Mouse (Mus musculus): ENCODE results near the gene Cnp. TPM values are rescaled to one million over a fixed set of nuclear protein-coding genes. Genes with fewer than 3 reads are reported as not detected.
A peak's percentile ranks its signal among the peaks of the same experiment; 100 is the strongest.

Gene Cnp
- polyA plus RNA-seq, 1 experiment from 2014 or later = 31.4 TPM

DNA sequence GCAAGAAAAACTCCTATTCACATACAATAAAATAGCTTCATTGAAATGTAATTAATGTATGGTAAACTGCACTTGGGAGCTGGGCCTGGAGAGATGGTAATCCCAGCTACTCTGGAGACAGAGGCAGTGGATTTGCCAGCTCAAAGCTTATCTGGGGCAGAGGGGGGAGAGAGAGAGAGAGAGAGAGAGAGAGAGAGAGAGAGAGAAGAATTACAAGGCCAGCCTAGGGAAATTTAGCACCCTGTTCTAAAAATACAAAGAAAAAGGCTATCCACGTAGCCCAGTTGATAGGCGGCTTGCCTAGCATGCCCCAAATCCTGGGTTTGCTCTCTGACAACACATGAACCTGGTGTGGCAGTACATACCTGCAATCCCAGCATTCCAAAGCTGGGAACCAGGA is 33.1 kb upstream of the Cnp start:
- ATAC-seq = no peak
- H3K4me1 ChIP-seq (ENCODE audit: insufficient read depth, low read depth, low read length) = peaks cover 5% of the 10 kb centered on the region
- no peak overlapping the region for H3K4me3 ChIP-seq (ENCODE audit: low read depth, low read length)
- no peaks in the 10 kb centered on the region for H3K27me3 ChIP-seq (replicated peaks; ENCODE audit: insufficient read depth, low read length)
- no peak overlapping the region for H3K27ac ChIP-seq (ENCODE audit: low read length)
- no peak overlapping the region for H3K9ac ChIP-seq (replicated peaks; ENCODE audit: low read depth)
- TF ChIP-seq EP300 (IDR thresholded peaks at IDR 0.05) (no peak), CTCF (IDR thresholded peaks at IDR 0.05) (no peak)
- no peaks in the 10 kb centered on the region for H3K9me3 ChIP-seq (ENCODE audit: low read length)
- H3K36me3 ChIP-seq (ENCODE audit: insufficient read depth, low read length) = no peaks in the 10 kb centered on the region
- no peak overlapping the region for H3K4me2 ChIP-seq (replicated peaks; ENCODE audit: low read depth, low read length)
- 87% methylated on average over 2 of the region's 2 CpGs for WGBS
- no peak for DNase-seq (ENCODE audit: low spot score)

DNA sequence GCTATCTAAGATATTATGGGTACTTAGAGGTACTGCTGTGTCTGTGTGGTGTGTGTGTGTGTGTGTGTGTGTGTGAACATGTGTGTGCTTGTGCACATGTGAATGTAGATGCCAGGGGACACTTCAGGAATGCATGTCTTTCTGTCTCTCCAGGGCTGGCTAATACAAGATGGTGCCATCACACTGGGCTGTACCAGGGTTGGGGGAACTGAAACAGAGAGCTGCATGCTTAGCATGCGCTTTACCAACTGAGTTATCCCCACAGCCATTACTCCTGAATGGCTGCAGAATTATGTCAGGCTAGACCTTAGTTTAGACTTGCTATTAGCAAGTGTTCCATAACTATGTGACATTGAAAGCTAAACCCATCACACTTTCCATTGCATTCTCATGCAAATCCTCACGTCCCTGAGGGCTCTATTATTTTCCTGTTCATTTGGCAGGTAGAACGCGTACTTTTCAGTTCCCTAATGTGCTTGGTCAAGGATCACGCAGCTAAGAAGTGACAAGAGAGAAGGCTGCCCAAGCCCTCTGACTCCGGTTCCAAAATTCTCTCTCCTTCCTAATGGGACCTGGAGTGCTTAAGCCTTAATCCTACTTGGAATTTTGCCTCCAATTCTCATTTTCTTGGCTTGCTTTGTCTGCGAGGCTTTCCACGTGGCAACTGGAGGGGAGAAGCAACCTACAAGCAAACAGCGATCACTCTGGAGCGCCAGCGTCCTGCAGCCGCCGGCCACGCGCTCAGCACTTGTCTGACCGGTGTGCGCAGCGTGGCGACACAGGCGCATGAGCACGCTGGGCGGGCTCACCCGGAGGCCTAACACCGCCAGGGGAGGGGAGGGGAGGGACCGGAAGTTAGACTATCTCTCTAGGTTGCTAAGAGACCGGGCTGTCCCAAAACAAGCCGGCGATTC is 29.6 kb upstream of the Cnp start, which contains the start of gene Ttc25:
TSS of gene Ttc25 (plus strand) at position 776 of the 914 bp plus-strand sequence.
- WGBS = 6% methylated on average over 28 of the region's 28 CpGs
- Histone ChIP-seq H3K9ac (replicated peaks; ENCODE audit: low read depth) (no peak within 1 kb of the TSS), H3K9me3 (ENCODE audit: low read length) (no peaks in the 10 kb centered on the region), H3K4me3 (ENCODE audit: low read depth, low read length) (peak within 1 kb of the TSS; percentile 39), H3K27ac (ENCODE audit: low read length) (peak within 1 kb of the TSS; percentile 62; the same call in 1 of the 2 replicates), H3K4me2 (replicated peaks; ENCODE audit: low read depth, low read length) (peak within 1 kb of the TSS; percentile 61), H3K4me1 (ENCODE audit: insufficient read depth, low read depth, low read length) (peaks cover 5% of the 10 kb centered on the region), H3K36me3 (ENCODE audit: insufficient read depth, low read length) (no peaks in the 10 kb centered on the region), H3K27me3 (replicated peaks; ENCODE audit: insufficient read depth, low read length) (no peaks in the 10 kb centered on the region)
- ATAC-seq (peak; percentile 100), DNase-seq (ENCODE audit: low spot score) (peak; percentile 98)
- no peak for TF ChIP-seq EP300 (IDR thresholded peaks at IDR 0.05)
- TF ChIP-seq CTCF (IDR thresholded peaks at IDR 0.05) = peak; percentile 50

GRCm38 (mm10) chr11:100545746-100546085 is 29.0 kb upstream of the Cnp start:
- peak overlapping the region; percentile 62; the same call in 1 of the 2 replicates for H3K27ac ChIP-seq (ENCODE audit: low read length)
- 27% methylated on average over 7 of the region's 7 CpGs for WGBS
- ATAC-seq = no peak; the same call in 1 of the 2 replicates

DNA sequence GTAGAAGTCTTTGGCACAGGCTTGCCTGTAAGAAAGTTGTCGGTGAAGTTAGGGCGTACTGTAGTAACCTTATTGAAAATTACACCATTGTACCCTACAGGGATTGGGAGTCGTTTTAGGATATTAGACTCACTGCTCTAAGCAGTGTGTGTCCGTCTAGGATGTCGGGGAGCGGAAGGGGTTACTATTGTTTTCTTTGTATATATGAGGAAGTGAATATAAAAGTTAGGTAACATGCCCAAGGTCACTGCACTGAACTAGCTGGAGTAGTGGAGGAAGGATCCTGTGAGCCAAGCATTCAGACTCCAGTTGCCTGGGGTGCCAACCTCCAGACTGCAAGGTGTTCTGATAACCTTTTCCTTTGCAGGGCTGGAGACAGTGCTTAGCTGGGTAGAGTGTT is 27.7 kb upstream of the Cnp start:
- Histone ChIP-seq H3K4me2 (replicated peaks; ENCODE audit: low read depth, low read length) (no peak overlapping the region), H3K4me3 (ENCODE audit: low read depth, low read length) (no peak overlapping the region), H3K9me3 (ENCODE audit: low read length) (no peaks in the 10 kb centered on the region), H3K4me1 (ENCODE audit: insufficient read depth, low read depth, low read length) (peaks cover 5% of the 10 kb centered on the region), H3K27ac (ENCODE audit: low read length) (no peak overlapping the region), H3K27me3 (replicated peaks; ENCODE audit: insufficient read depth, low read length) (no peaks in the 10 kb centered on the region), H3K36me3 (ENCODE audit: insufficient read depth, low read length) (no peaks in the 10 kb centered on the region), H3K9ac (replicated peaks; ENCODE audit: low read depth) (no peak overlapping the region)
- TF ChIP-seq EP300 (IDR thresholded peaks at IDR 0.05) (no peak), CTCF (IDR thresholded peaks at IDR 0.05) (no peak)
- DNase-seq (ENCODE audit: low spot score) (peak; percentile 33), ATAC-seq (no peak)
- WGBS = 56% methylated on average over 6 of the region's 6 CpGs

More at GRCm38 (mm10) chr11:100545746-100546085, 29.0 kb upstream of the Cnp start:
- Histone ChIP-seq H3K9ac (replicated peaks; ENCODE audit: low read depth) (no peak overlapping the region), H3K4me1 (ENCODE audit: insufficient read depth, low read depth, low read length) (peaks cover 5% of the 10 kb centered on the region), H3K36me3 (ENCODE audit: insufficient read depth, low read length) (no peaks in the 10 kb centered on the region), H3K9me3 (ENCODE audit: low read length) (no peaks in the 10 kb centered on the region), H3K4me3 (ENCODE audit: low read depth, low read length) (peak overlapping the region; percentile 39), H3K4me2 (replicated peaks; ENCODE audit: low read depth, low read length) (peak overlapping the region; percentile 61), H3K27me3 (replicated peaks; ENCODE audit: insufficient read depth, low read length) (no peaks in the 10 kb centered on the region)
- TF ChIP-seq EP300 (IDR thresholded peaks at IDR 0.05) (no peak), CTCF (IDR thresholded peaks at IDR 0.05) (no peak)
- no peak for DNase-seq (ENCODE audit: low spot score)

- Histone ChIP-seq H3K4me1 (ENCODE audit: insufficient read depth, low read depth, low read length) (peaks cover 5% of the 10 kb centered on the region), H3K9me3 (ENCODE audit: low read length) (no peaks in the 10 kb centered on the region), H3K36me3 (ENCODE audit: insufficient read depth, low read length) (no peaks in the 10 kb centered on the region), H3K9ac (replicated peaks; ENCODE audit: low read depth) (no peak overlapping the region), H3K4me2 (replicated peaks; ENCODE audit: low read depth, low read length) (no peak overlapping the region), H3K27ac (ENCODE audit: low read length) (no peak overlapping the region), H3K27me3 (replicated peaks; ENCODE audit: insufficient read depth, low read length) (no peaks in the 10 kb centered on the region), H3K4me3 (ENCODE audit: low read depth, low read length) (no peak overlapping the region)
- DNase-seq (ENCODE audit: low spot score) (no peak), ATAC-seq (no peak)
- TF ChIP-seq EP300 (IDR thresholded peaks at IDR 0.05) = no peak
- 67% methylated on average over 6 of the region's 6 CpGs for WGBS
These were observed 26.6 kb upstream of the Cnp start for GRCm38 (mm10) chr11:100548141-100548540.

DNA sequence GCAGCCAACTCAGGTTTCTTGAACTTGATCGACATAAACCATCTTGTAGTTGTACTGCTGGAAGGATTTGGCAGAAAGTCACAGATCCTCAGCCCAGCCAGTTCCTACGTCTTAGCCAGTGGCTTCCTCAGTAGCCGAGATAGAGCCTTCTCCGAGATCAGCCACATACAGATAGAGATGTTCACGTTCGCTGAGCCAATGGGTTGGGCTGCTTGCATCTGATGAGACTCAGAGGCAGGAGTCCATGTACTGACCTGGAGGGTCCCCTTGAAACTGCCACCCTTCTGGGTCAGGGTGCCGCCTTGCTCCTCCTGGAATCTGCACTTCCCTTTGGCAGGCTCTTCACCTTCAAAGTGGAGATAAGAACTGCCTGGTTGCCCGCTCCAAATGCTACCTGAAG is 25.2 kb upstream of the Cnp start:
- no peak overlapping the region for H3K27ac ChIP-seq (ENCODE audit: low read length)
- H3K27me3 ChIP-seq (replicated peaks; ENCODE audit: insufficient read depth, low read length) = no peaks in the 10 kb centered on the region
- no peak for DNase-seq (ENCODE audit: low spot score)
- H3K9ac ChIP-seq (replicated peaks; ENCODE audit: low read depth) = no peak overlapping the region
- no peak overlapping the region for H3K4me3 ChIP-seq (ENCODE audit: low read depth, low read length)
- no peak overlapping the region for H3K4me2 ChIP-seq (replicated peaks; ENCODE audit: low read depth, low read length)
- no peak for ATAC-seq
- H3K9me3 ChIP-seq (ENCODE audit: low read length) = no peaks in the 10 kb centered on the region
- H3K4me1 ChIP-seq (ENCODE audit: insufficient read depth, low read depth, low read length) = peaks cover 5% of the 10 kb centered on the region
- no peaks in the 10 kb centered on the region for H3K36me3 ChIP-seq (ENCODE audit: insufficient read depth, low read length)
- 69% methylated on average over 8 of the region's 8 CpGs for WGBS
- TF ChIP-seq CTCF (IDR thresholded peaks at IDR 0.05) (no peak), EP300 (IDR thresholded peaks at IDR 0.05) (no peak)
